Mouse (Mus musculus) intestine, postnatal 0 days (tissue): ENCODE measurements around the gene Eea1. TPM values are rescaled to one million over a fixed set of nuclear protein-coding genes. Genes with fewer than 3 reads are reported as not detected.

Experiments used
- ATAC-seq: fragments of 200-750 bp; cut with Nextera tagmentation; 2 replicates; pipeline ENCODE4 v1.8.0; 2017; ENCODE audit warnings: mild to moderate bottlenecking, moderate TSS enrichment, moderate library complexity
- H3K27ac ChIP-seq: fragments of 300-500 bp; sonication (generic); 2 replicates; pipeline ENCODE4 v1.5.1; 2014; ENCODE audit warnings: mild to moderate bottlenecking, low read depth, low read length, moderate library complexity
- H3K27me3 ChIP-seq: fragments of 300-500 bp; sonication (generic); replicated peaks from 2 replicates; pipeline ENCODE4 v1.6.1; 2014; ENCODE audit warnings: low read length, mixed read lengths; ENCODE audit not compliant: control insufficient read depth, insufficient read depth
- H3K36me3 ChIP-seq: fragments of 300-500 bp; sonication (generic); 2 replicates; pipeline ENCODE4 v1.6.1; 2014; ENCODE audit warnings: mild to moderate bottlenecking, moderate library complexity; ENCODE audit not compliant: control insufficient read depth, insufficient read depth
- H3K4me1 ChIP-seq: fragments of 300-500 bp; sonication (generic); replicated peaks from 2 replicates; pipeline ENCODE4 v1.6.1; 2014; ENCODE audit warnings: antibody characterized with exemption, low read length, mixed read lengths; ENCODE audit not compliant: control insufficient read depth, insufficient read depth
- H3K4me2 ChIP-seq: fragments of 300-500 bp; sonication (generic); replicated peaks from 2 replicates; pipeline ENCODE4 v1.6.1; 2014; ENCODE audit warnings: low read depth, mild to moderate bottlenecking, moderate library complexity
- H3K4me3 ChIP-seq: fragments of 300-500 bp; sonication (generic); 2 replicates; pipeline ENCODE4 v1.5.1; 2014; ENCODE audit warnings: low read depth, low read length
- H3K9ac ChIP-seq: fragments of 300-500 bp; sonication (generic); 2 replicates; pipeline ENCODE4 v1.6.1; 2014; ENCODE audit warnings: mild to moderate bottlenecking, low read depth, low read length
- H3K9me3 ChIP-seq: fragments of 300-500 bp; sonication (generic); 2 replicates; pipeline ENCODE4 v1.6.1; 2016; ENCODE audit warnings: mixed run types; ENCODE audit not compliant: control insufficient read depth
- CTCF ChIP-seq: sonication (generic); IDR thresholded peaks from 2 replicates; pipeline ENCODE4 v1.5.1; 2016; ENCODE audit warnings: low read depth, mild to moderate bottlenecking, control low read depth, antibody characterized with exemption, moderate library complexity
- WGBS: fragments of 180-500 bp; shearing (Covaris S2); extraction: QIAGEN DNeasy Blood & Tissue Kit; methylation state at CpG from one replicate; pipeline ENCODE4 v1.1.7; 2014; 5-methylcytosine and 5-hydroxymethylcytosine counted together
- polyA plus RNA-seq: library from polyadenylated mRNA; unstranded; fragments of >200 nt; fragmentation: Nextera tagmentation; extraction: Ambion mirVana; gene quantifications from 2 replicates; pipeline ENCODE4 v1.2.1, GENCODE M21; 2015

Gene Eea1
- polyA plus RNA-seq, 1 experiment from 2014 or later = 21.3 TPM

DNA sequence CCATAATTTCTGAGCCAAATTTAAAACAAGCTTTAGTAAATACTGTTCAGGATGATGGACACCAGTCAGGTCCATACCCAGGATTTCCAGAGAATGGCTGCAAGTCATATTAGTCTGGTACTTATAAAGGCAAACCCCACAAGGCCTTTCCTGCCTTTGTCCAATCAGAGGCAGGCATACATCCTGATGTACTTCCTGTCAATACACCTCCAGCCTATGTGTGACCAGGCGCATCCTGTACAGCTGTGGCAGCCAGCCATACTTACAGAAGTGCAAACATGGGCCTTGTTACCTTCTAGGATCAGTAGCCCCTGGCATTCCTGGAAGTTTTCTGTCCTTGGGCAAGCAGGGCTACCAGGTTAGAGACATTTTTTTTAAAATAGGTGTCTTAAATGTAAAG lies 29.2 kb downstream of the Eea1 start:
- no peaks in the 10 kb centered on the region for H3K4me1 ChIP-seq
- H3K36me3 ChIP-seq = no peaks in the 10 kb centered on the region
- no peak overlapping the region for H3K9ac ChIP-seq
- ATAC-seq = no peak
- H3K9me3 ChIP-seq = no peaks in the 10 kb centered on the region
- no peak overlapping the region for H3K4me2 ChIP-seq
- no peak overlapping the region for H3K27ac ChIP-seq
- WGBS = 79% methylated on average over 1 of the region's 1 CpGs
- H3K4me3 ChIP-seq = no peak overlapping the region
- no peaks in the 10 kb centered on the region for H3K27me3 ChIP-seq
- TF ChIP-seq CTCF = no peak

DNA sequence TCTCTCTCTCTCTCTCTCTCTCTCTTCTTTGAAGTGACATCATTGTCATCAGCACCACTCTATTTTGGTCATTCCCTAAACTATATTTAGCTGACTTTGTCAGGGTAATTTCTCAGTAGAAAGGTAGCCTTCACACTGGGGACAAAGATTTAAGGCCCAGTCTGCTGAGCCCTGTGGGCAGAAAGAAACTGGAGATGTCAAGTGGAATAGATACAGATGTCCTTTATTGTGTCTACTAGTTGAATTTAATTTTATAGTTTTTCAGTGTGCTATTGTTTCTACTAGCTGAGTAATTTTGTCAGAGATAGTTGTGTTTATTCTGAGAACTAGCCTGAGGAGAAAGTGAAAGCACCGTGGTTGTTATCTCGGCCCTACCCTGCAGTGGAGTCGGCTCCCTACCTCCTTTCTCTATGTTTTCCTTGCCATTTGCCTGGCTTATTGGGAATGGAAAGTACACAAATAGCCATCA lies 30.3 kb downstream of the Eea1 start:
- TF ChIP-seq CTCF = no peak
- Histone ChIP-seq H3K27ac (no peak overlapping the region), H3K4me2 (no peak overlapping the region; the same call in 1 of the 2 replicates), H3K9me3 (no peaks in the 10 kb centered on the region), H3K4me1 (no peaks in the 10 kb centered on the region), H3K4me3 (no peak overlapping the region), H3K9ac (no peak overlapping the region), H3K36me3 (0 out of 2 replicates have a peak, but pooled peaks cover 3% of the 10 kb centered on the region), H3K27me3 (no peaks in the 10 kb centered on the region)
- WGBS = 26% methylated on average over 3 of the region's 3 CpGs
- ATAC-seq = no peak

DNA sequence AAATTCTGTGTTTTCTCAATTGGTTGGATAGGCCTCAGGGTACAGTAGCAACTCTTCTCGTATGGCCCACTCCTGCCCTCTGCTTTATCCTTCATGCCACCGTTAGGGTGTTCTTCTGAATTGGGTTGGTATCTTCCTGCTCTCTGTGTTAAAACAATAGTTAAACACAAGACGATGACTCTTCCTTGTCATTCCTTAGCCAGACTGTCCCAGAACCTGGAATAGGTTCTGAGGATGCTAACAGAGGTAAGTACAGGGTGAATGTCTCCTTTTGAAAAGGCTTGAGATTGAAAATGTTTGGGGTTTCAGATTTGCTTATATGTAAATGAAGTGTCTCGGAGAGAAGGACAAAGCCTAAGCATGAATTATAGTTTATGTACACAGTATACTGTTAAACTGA lies 30.9 kb downstream of the Eea1 start:
- H3K9me3 ChIP-seq = no peaks in the 10 kb centered on the region
- no peak overlapping the region for H3K4me3 ChIP-seq
- H3K4me2 ChIP-seq = no peak overlapping the region
- H3K36me3 ChIP-seq = peaks cover 3% of the 10 kb centered on the region; the same call in 1 of the 2 replicates
- no peak overlapping the region for H3K9ac ChIP-seq
- no peak for ATAC-seq
- TF ChIP-seq CTCF = no peak
- 88% methylated on average over 4 of the region's 4 CpGs for WGBS
- no peaks in the 10 kb centered on the region for H3K27me3 ChIP-seq
- H3K4me1 ChIP-seq = no peaks in the 10 kb centered on the region
- H3K27ac ChIP-seq = no peak overlapping the region

DNA sequence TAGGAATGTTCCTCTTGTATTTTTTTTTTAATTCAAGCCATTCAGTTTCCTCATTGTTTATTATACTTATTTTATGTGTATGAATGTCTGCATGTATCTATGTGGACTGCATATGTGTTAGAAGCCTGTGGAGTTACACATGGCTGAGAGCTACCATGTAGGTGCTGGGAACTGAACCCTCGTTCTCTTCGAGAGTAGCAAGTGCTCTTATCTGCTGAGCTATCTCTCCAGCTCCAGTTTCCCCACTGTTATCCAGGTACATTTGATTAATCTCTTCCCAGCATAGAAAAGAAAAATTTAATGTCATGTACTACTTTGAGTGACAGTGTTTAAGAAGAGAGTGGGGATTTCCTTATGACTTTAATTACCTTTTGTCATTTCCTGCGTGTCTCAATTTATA lies 31.5 kb downstream of the Eea1 start:
- Histone ChIP-seq H3K4me2 (no peak overlapping the region), H3K36me3 (peaks cover 5% of the 10 kb centered on the region), H3K9ac (no peak overlapping the region), H3K4me1 (no peaks in the 10 kb centered on the region), H3K27ac (no peak overlapping the region), H3K9me3 (no peaks in the 10 kb centered on the region), H3K4me3 (no peak overlapping the region), H3K27me3 (no peaks in the 10 kb centered on the region)
- ATAC-seq = no peak
- WGBS = 75% methylated on average over 3 of the region's 3 CpGs
- no peak for TF ChIP-seq CTCF

DNA sequence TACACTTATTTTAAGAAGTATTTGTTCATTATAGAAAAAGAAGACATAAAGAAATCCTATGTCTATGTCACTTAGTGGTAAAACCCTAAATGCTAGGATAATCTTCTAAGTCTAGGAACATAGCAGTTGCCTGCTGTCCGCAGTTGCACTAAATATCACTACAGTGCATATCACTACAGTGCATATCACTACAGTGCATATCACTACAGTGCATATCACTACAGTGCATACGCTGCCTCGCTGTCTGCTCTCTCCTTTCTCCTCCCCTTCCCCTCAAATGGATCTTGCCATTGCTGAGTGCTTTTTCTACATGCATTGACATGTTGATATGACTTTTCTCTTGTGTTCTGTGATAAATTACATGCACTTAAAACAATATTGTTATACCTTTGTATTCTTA lies 34.0 kb downstream of the Eea1 start:
- TF ChIP-seq CTCF = no peak
- Histone ChIP-seq H3K4me1 (no peaks in the 10 kb centered on the region), H3K4me2 (no peak overlapping the region), H3K36me3 (peaks cover 7% of the 10 kb centered on the region), H3K27me3 (no peaks in the 10 kb centered on the region), H3K4me3 (no peak overlapping the region), H3K9ac (no peak overlapping the region), H3K9me3 (no peaks in the 10 kb centered on the region), H3K27ac (no peak overlapping the region)
- 98% methylated on average over 3 of the region's 3 CpGs for WGBS
- ATAC-seq = no peak

DNA sequence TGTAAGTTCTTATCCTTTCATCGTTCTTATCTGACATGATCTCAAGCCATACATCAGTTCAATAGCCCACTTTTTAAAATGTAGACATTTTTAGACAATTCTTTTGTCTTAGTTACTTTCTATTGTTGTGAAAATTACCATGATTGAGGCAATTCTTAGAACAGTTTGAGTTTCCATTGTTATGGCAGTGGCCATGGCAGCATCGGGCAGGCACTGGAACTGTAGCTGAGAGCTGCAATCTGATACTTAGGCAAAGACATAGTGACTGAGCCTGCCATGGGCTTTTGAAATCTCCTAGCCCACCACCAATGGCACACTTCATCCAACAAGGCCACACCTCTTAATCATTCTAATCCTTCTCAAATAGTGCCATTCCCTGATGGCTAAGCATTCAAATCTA lies 36.3 kb downstream of the Eea1 start:
- no peak overlapping the region for H3K27ac ChIP-seq
- peaks cover 7% of the 10 kb centered on the region for H3K36me3 ChIP-seq
- H3K4me1 ChIP-seq = no peaks in the 10 kb centered on the region
- no peaks in the 10 kb centered on the region for H3K9me3 ChIP-seq
- no peaks in the 10 kb centered on the region for H3K27me3 ChIP-seq
- H3K4me3 ChIP-seq = no peak overlapping the region
- ATAC-seq = no peak
- 95% methylated on average over 2 of the region's 2 CpGs for WGBS
- no peak for TF ChIP-seq CTCF
- H3K9ac ChIP-seq = no peak overlapping the region
- no peak overlapping the region for H3K4me2 ChIP-seq

DNA sequence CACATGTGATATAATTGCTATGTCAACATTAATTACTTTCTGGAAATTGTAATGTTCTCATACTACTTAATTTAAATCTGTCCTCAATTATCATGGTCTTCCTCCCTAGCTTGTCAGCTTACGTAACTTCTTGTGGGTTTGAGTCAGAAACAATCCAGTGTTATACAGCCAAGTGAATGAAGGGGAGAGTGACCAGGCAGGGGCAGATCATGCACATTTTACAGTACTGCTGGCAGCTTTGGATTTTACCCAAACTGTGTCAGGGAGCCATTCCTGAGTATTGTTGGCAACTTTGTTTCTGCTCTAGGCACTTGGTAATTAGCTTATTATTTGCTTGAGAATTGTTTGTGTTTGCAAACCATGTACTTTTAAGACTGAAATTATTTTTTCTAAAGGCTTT lies 49.3 kb downstream of the Eea1 start:
- Histone ChIP-seq H3K9ac (no peak overlapping the region), H3K9me3 (no peaks in the 10 kb centered on the region), H3K4me3 (no peak overlapping the region), H3K27ac (no peak overlapping the region), H3K27me3 (no peaks in the 10 kb centered on the region), H3K4me1 (no peaks in the 10 kb centered on the region), H3K36me3 (0 out of 2 replicates have a peak, but pooled peaks cover 5% of the 10 kb centered on the region), H3K4me2 (no peak overlapping the region)
- ATAC-seq = no peak
- TF ChIP-seq CTCF = no peak
- WGBS = 100% methylated on average over 1 of the region's 1 CpGs
